Mouse (Mus musculus): Measurements from ENCODE around the gene Tgif2. TPM values are rescaled to one million over a fixed set of nuclear protein-coding genes. Genes with fewer than 3 reads are reported as not detected.

The Tgif2 gene
- polyA plus RNA-seq, 2 experiments = 4.9 to 5.1 TPM

GRCm38 (mm10) chr2:156903367-156903766, 63.6 kb downstream of the Tgif2 start:
- H3K27me3 ChIP-seq (ENCODE audit: control insufficient read depth, insufficient read depth, low read length) = no peaks in the 10 kb centered on the region
- H3K9ac ChIP-seq (replicated peaks) = no peak overlapping the region
- H3K4me3 ChIP-seq (ENCODE audit: insufficient read depth in 1 of 2, low read depth in 2 of 2, low read length in 2 of 2) = no peak overlapping the region
- H3K27ac ChIP-seq = no peak overlapping the region
- TF ChIP-seq CTCF (IDR thresholded peaks at IDR 0.05; ENCODE audit: low read depth) = peak; percentile 62
- no peak for TF ChIP-seq EP300 (IDR thresholded peaks at IDR 0.05; ENCODE audit: low read depth)
- no peak overlapping the region for H3K4me2 ChIP-seq (ENCODE audit: low read depth)
- no peaks in the 10 kb centered on the region for H3K36me3 ChIP-seq (replicated peaks; ENCODE audit: control insufficient read depth, insufficient read depth, low read depth)
- WGBS (ENCODE audit: insufficient replicate concordance) = 32% methylated on average over 2 of the region's 2 CpGs
- DNase-seq (ENCODE audit: low read depth in 3 of 3, low spot score in 3 of 3) (no peak), ATAC-seq (ENCODE audit: insufficient read depth) (no peak)
- peaks cover under 1 to 10% of the 10 kb centered on the region in 2 experiments for H3K4me1 ChIP-seq (replicated peaks; ENCODE audit: control insufficient read depth in 2 of 2, insufficient read depth in 2 of 2, low read length in 1 of 2)
- H3K9me3 ChIP-seq (ENCODE audit: control insufficient read depth, low read length) = no peaks in the 10 kb centered on the region

Other genes with a start within 250 kb of the Tgif2 start
- 6.4 and 6.6 TPM in 2 replicates for gene Dlgap4, start 226.3 kb upstream of the Tgif2 start, polyA plus RNA-seq (2012; rRNA removed)
- 9.7 and 9.9 TPM in 2 replicates for gene Dlgap4, start 226.3 kb upstream of the Tgif2 start, polyA plus RNA-seq (2014; fragmentation: Nextera tagmentation; extraction: Ambion mirVana)
- 25.2 and 27.2 TPM in 2 replicates for gene Myl9, start 64.6 kb upstream of the Tgif2 start, polyA plus RNA-seq (2012; rRNA removed)
- 44.4 and 51.3 TPM in 2 replicates for gene Myl9, start 64.6 kb upstream of the Tgif2 start, polyA plus RNA-seq (2014; fragmentation: Nextera tagmentation; extraction: Ambion mirVana)
- 0.51 and 0.71 TPM in 2 replicates for gene 4930518I15Rik, start 17.9 kb downstream of the Tgif2 start, polyA plus RNA-seq (2012; rRNA removed)
- 0.71 and 0.78 TPM in 2 replicates for gene 4930518I15Rik, start 17.9 kb downstream of the Tgif2 start, polyA plus RNA-seq (2014; fragmentation: Nextera tagmentation; extraction: Ambion mirVana)
- 74.3 and 80.3 TPM in 2 replicates for gene Rab5if, start 23.1 kb downstream of the Tgif2 start, polyA plus RNA-seq (2012; rRNA removed)
- gene Rab5if, start 23.1 kb downstream of the Tgif2 start, polyA plus RNA-seq (2014; fragmentation: Nextera tagmentation; extraction: Ambion mirVana) = 164 and 171 TPM in 2 replicates
- 0.89 and 0.90 TPM in 2 replicates for gene Sla2, start 47.2 kb downstream of the Tgif2 start, polyA plus RNA-seq (2012; rRNA removed)
- gene Sla2, start 47.2 kb downstream of the Tgif2 start, polyA plus RNA-seq (2014; fragmentation: Nextera tagmentation; extraction: Ambion mirVana) = 1.4 and 2.2 TPM in 2 replicates
- 30.3 and 31.7 TPM in 2 replicates for gene Ndrg3, start 152.0 kb downstream of the Tgif2 start, polyA plus RNA-seq (2012; rRNA removed)
- 29.2 and 34.8 TPM in 2 replicates for gene Ndrg3, start 152.0 kb downstream of the Tgif2 start, polyA plus RNA-seq (2014; fragmentation: Nextera tagmentation; extraction: Ambion mirVana)
- 11.2 and 19.2 TPM in 2 replicates for gene Dsn1, start 167.1 kb downstream of the Tgif2 start, polyA plus RNA-seq (2012; rRNA removed)
- gene Dsn1, start 167.1 kb downstream of the Tgif2 start, polyA plus RNA-seq (2014; fragmentation: Nextera tagmentation; extraction: Ambion mirVana) = 30.2 and 30.6 TPM in 2 replicates
- gene Soga1, start 239.2 kb downstream of the Tgif2 start, polyA plus RNA-seq (2012; rRNA removed) = 1.8 and 2.0 TPM in 2 replicates
- 1.6 and 1.8 TPM in 2 replicates for gene Soga1, start 239.2 kb downstream of the Tgif2 start, polyA plus RNA-seq (2014; fragmentation: Nextera tagmentation; extraction: Ambion mirVana)
- gene Tldc2, start 247.0 kb downstream of the Tgif2 start, polyA plus RNA-seq (2012; rRNA removed) = not detected in 2 replicates
- 0.25 TPM in 1 of 2 replicates, not detected in the other for gene Tldc2, start 247.0 kb downstream of the Tgif2 start, polyA plus RNA-seq (2014; fragmentation: Nextera tagmentation; extraction: Ambion mirVana)

All from liver, embryonic 14.5 days (tissue).